Mouse (Mus musculus): Measurements from ENCODE around the gene 0610009B22Rik. TPM values are rescaled to one million over a fixed set of nuclear protein-coding genes. Genes with fewer than 3 reads are reported as not detected.
"Not testable (repeated sequence)": the region's sequence is repeated elsewhere in the genome, so short reads cannot be mapped to it uniquely, and the experiment has no call there.

Gene 0610009B22Rik
- polyA plus RNA-seq (2011; ENCODE audit: insufficient read length, low read depth, missing spikeins) = 30.8 and 31.2 TPM in 2 replicates

DNA sequence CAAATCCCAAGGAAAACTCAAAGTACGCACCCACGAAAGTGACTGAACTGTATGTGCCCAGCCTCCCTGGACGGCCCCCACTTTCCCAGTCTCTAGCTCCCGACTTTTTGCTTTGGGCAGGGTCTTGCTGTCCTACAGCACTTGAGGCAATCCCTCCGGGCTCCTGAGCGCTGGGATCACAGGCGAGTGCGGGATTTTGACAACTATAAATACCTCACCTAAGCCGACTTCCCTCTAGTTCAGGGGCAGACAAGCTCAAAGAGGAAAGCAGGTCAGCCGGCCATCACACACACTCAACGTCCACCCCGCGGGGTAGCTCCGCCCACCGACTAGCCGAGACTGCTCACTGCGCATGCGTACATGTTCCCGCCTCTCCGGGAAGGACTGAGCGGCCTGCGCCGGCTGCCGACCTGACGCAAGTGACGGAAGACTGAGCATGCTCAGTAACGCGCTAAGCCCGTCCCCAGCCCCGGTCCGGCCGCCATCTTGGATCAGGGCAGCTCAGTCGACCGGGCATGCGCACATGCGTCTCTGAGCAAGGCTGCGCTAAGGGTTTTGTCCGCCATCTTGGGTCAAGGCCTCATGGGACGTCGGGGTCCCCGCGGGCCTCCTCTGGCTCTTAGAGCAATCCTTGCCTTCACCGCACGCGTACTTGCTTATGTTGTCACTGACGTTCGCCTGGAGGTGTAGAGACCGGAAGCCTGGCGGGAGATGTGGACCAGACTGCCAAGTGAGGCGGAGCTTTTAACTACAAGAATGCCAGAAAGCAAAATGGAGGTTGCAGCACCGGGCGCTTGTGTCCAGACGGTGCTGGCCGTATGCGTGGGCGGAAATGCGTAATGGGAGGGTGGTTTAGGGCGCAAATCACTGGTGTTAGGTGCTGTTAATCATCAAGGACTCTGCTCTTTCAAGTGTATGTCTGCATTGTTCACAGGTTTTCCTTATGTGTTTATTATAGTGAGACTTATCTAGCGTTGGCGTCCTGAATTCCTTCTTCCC is at the start of gene 0610009B22Rik:
0610009B22Rik (minus strand) TSS at position 545 of the 999 bp plus-strand sequence.
- TF ChIP-seq POLR2A (IDR thresholded peaks at IDR 0.05; ENCODE audit: low read depth, low read length) (peak; percentile 97), CTCF (IDR thresholded peaks at IDR 0.05; ENCODE audit: borderline replicate concordance, insufficient read depth, low read length) (no peak)
- Histone ChIP-seq H3K4me1 (ENCODE audit: control insufficient read depth, insufficient read depth, low read length) (no peaks in the 10 kb centered on the region), H3K27ac (ENCODE audit: insufficient read depth, low read length) (peak within 1 kb of the TSS; percentile 99), H3K4me3 (ENCODE audit: insufficient read depth, low read length) (peak within 1 kb of the TSS; percentile 86)

DNA sequence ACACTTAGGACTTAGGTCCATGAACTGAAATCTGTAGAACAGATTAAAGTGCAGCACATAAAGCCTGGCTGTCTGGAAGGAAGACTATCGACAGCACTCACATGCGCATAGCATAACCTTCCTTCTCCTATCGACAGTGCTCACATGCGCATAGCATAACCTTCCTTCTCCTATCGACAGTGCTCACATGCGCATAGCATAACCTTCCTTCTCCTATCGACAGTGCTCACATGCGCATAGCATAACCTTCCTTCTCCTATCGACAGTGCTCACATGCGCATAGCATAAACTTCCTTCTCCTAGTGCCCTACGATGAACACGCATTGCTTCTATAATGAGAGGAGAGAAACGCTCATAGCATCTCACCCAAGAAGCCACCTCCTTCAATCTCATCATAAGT is 45.5 kb upstream of the 0610009B22Rik start:
- not testable (repeated sequence) for H3K4me3 ChIP-seq (ENCODE audit: insufficient read depth, low read length); H3K4me1 ChIP-seq (ENCODE audit: control insufficient read depth, insufficient read depth, low read length); H3K27ac ChIP-seq (ENCODE audit: insufficient read depth, low read length)

DNA sequence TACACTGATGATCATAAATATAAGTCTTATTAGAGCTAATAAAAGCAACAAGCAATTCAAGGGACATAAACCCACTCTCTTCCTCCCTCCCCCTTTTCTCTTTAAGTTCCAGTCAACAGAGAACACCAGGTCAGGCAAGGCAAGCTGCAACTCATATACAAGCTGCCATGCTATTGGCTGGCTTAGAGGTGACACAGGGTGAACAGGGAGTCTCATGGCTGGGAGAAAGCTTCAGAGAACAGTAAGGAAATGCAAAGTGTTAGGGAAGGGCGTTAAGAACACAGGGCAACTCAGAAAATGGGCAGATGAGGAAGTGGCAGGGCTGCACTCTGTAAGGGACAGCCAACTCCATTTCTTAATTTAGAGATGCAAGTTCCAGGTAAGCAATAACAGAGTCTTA is 44.2 kb upstream of the 0610009B22Rik start:
- TF ChIP-seq POLR2A (IDR thresholded peaks at IDR 0.05; ENCODE audit: low read depth, low read length) = no peak
- no peak for TF ChIP-seq CTCF (IDR thresholded peaks at IDR 0.05; ENCODE audit: borderline replicate concordance, insufficient read depth, low read length)
- H3K27ac ChIP-seq (ENCODE audit: insufficient read depth, low read length) = no peak overlapping the region
- no peak overlapping the region for H3K4me3 ChIP-seq (ENCODE audit: insufficient read depth, low read length)
- no peaks in the 10 kb centered on the region for H3K4me1 ChIP-seq (ENCODE audit: control insufficient read depth, insufficient read depth, low read length)

DNA sequence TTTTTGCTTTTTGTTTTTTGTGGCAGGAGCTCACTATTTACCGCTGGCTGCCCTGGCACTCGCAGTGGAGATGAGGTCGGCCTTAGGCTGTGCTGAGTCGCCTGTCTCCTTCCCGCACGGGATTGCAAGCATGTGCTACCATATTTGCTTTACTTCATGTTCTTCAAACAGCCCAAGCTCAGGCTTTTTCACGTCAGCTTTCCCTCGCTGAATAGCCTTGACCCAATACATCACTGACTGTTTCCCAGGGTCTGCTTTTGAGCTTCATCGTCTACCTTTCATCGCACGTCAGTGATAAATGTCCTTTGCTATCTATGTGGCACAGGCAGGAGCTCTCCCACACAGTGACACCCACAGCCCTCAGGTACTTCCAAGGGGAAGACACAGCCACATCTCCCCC is 32.4 kb upstream of the 0610009B22Rik start:
- Histone ChIP-seq H3K4me3 (ENCODE audit: insufficient read depth, low read length) (no peak overlapping the region), H3K27ac (ENCODE audit: insufficient read depth, low read length) (no peak overlapping the region), H3K4me1 (ENCODE audit: control insufficient read depth, insufficient read depth, low read length) (no peaks in the 10 kb centered on the region)
- TF ChIP-seq CTCF (IDR thresholded peaks at IDR 0.05; ENCODE audit: borderline replicate concordance, insufficient read depth, low read length) = no peak
- no peak for TF ChIP-seq POLR2A (IDR thresholded peaks at IDR 0.05; ENCODE audit: low read depth, low read length)

DNA sequence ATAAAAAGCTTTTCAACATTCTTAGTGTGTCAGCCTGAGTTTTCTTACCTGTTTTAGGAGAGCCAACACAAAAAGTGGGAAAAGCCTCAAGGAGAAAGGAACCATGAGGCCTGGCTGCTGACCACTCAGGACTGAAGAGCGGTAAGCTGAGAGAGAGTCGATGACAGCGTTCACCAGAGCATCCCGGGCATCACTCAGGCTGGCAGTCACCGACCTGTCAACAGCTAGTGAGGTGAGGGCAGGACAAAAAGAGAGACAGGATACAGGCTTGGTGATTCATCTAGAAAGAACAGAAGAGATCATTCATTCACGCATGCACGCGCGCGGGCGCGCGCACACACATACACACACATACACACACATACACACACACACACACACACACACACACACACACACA is 18.4 kb upstream of the 0610009B22Rik start:
- TF ChIP-seq CTCF (IDR thresholded peaks at IDR 0.05; ENCODE audit: borderline replicate concordance, insufficient read depth, low read length) (no peak), POLR2A (IDR thresholded peaks at IDR 0.05; ENCODE audit: low read depth, low read length) (no peak)
- Histone ChIP-seq H3K27ac (ENCODE audit: insufficient read depth, low read length) (no peak overlapping the region), H3K4me1 (ENCODE audit: control insufficient read depth, insufficient read depth, low read length) (no peaks in the 10 kb centered on the region), H3K4me3 (ENCODE audit: insufficient read depth, low read length) (no peak overlapping the region)

DNA sequence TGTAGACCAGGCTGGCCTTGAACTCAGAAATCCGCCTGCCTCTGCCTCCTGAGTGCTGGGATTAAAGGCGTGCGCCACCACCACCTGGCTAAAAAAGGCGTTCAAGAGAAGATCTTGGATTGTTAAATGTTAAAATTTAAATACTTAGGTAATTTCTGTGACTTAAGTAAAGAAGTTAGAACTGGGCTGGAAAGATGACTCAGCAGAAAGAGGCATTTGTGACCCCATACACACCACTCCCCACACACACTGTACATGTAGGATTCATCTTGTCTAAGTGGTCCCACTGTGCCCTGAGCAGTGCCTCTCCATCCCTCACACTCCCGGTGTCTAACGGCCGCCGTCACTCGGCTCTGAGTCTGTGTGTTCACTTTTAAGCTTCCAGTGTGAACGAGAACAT is 17.8 kb upstream of the 0610009B22Rik start:
- Histone ChIP-seq H3K4me1 (ENCODE audit: control insufficient read depth, insufficient read depth, low read length) (no peaks in the 10 kb centered on the region), H3K4me3 (ENCODE audit: insufficient read depth, low read length) (no peak overlapping the region), H3K27ac (ENCODE audit: insufficient read depth, low read length) (no peak overlapping the region)
- TF ChIP-seq CTCF (IDR thresholded peaks at IDR 0.05; ENCODE audit: borderline replicate concordance, insufficient read depth, low read length) = no peak

DNA sequence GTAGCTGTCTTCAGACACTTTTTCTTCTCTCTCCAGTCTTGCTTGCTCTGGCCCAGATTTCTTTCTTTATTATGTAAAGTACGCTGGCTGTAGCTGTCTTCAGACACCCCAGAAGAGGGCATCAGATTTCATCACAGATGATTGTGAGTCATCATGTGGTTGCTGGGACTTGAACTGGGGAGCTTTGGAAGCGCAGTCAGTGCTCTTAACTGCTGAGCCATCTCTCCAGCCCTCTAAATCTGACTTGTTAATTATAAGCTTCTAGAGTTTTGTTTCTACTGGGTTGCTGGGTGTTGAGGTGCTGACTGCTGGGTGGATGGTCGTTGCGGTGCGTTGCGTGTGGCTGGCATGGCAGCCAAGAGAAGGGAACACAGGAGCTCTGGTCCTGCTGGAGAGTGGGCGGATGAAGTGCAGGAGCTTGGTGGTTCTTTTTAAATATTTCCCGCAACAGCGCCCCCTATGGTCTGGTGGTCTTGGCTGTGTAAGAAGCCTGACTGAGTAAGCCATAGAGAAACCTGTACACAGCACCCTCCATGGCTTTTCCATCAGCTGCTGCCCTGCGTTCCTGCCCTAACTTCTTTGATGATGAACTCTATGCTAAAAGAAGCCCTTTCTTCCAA is 14.8 kb upstream of the 0610009B22Rik start:
- no peaks in the 10 kb centered on the region for H3K4me1 ChIP-seq (ENCODE audit: control insufficient read depth, insufficient read depth, low read length)
- TF ChIP-seq CTCF (IDR thresholded peaks at IDR 0.05; ENCODE audit: borderline replicate concordance, insufficient read depth, low read length) (no peak), POLR2A (IDR thresholded peaks at IDR 0.05; ENCODE audit: low read depth, low read length) (no peak)
- no peak overlapping the region for H3K27ac ChIP-seq (ENCODE audit: insufficient read depth, low read length)
- H3K4me3 ChIP-seq (ENCODE audit: insufficient read depth, low read length) = no peak overlapping the region

DNA sequence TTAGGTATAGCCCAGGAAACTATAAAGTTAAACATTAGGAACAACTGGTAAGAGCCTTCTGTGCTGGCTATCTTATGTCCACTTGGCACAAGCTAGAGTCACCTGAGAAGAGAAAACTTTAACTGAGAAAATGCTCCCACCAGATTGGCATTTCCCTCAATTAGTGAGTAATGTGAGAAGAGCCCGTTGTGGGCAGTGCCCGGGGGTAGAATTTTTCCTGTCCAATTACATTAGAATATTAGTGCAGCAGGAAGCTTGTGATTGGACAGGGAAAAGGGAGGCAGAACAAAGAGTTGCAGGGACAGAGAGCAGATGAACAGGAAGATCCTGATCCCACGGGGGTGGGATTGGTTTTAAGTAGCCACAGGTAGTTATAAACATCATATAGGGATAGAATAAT is 14.2 kb upstream of the 0610009B22Rik start:
- H3K4me3 ChIP-seq (ENCODE audit: insufficient read depth, low read length) = no peak overlapping the region
- no peak overlapping the region for H3K27ac ChIP-seq (ENCODE audit: insufficient read depth, low read length)
- no peak for TF ChIP-seq CTCF (IDR thresholded peaks at IDR 0.05; ENCODE audit: borderline replicate concordance, insufficient read depth, low read length)
- TF ChIP-seq POLR2A (IDR thresholded peaks at IDR 0.05; ENCODE audit: low read depth, low read length) = no peak
- H3K4me1 ChIP-seq (ENCODE audit: control insufficient read depth, insufficient read depth, low read length) = no peaks in the 10 kb centered on the region

DNA sequence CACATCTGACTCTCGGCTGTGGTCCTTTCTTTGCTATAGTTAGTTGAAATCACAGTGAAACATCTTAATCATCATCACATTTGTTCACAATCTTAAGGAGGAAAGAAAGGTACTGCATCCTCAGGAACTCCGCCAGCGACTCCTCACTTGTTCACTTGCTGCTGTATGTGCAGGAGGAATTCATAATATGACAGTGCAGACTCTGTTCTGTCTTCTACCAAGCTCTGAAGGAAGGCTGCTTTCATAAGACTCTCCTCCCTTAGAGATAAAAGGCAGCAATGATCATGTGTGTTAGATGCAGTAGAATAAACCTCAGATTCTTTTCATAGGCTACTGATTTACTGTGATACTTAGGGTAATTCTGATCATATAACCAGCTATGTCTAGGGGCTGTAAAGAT is 6.3 kb upstream of the 0610009B22Rik start:
- TF ChIP-seq CTCF (IDR thresholded peaks at IDR 0.05; ENCODE audit: borderline replicate concordance, insufficient read depth, low read length) = no peak
- no peak for TF ChIP-seq POLR2A (IDR thresholded peaks at IDR 0.05; ENCODE audit: low read depth, low read length)

DNA sequence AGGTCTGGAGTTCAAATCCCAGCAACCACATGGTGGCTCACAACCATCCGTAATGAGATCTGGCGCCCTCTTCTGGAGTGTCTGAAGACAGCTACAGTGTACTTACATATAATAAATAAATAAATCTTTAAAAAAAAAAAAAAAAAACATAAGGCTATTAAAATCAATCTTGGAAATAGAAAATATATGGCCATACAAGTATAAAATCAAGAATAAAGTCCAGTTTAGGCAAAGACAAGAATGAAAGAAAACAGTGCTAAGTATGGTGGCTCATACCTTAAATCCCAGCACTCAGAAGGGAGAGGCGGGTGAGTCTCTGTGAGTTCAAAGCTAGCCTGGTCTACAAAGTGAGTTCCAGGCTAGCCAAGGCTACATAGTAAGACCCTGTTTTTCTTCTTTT is 1.9 kb upstream of the 0610009B22Rik start:
- not testable (repeated sequence) for H3K4me3 ChIP-seq (ENCODE audit: insufficient read depth, low read length); H3K27ac ChIP-seq (ENCODE audit: insufficient read depth, low read length); H3K4me1 ChIP-seq (ENCODE audit: control insufficient read depth, insufficient read depth, low read length)

More for the DNA sequence above, 6.3 kb upstream of the 0610009B22Rik start:
- Histone ChIP-seq H3K4me3 (ENCODE audit: insufficient read depth, low read length) (no peak overlapping the region), H3K27ac (ENCODE audit: insufficient read depth, low read length) (no peak overlapping the region), H3K4me1 (ENCODE audit: control insufficient read depth, insufficient read depth, low read length) (no peaks in the 10 kb centered on the region)

Measured in embryonic fibroblast, embryonic 13.5 days (primary cell).